In genomic region chrX:101332375-101333211, GRCm38 (mm10) we compare ENCODE assay signal across 7 mouse cellular contexts. TPM values are rescaled to one million over a fixed set of nuclear protein-coding genes. Genes with fewer than 3 reads are reported as not detected.
DNase-seq lines count a peak whose midpoint lies in the region; ATAC-seq lines count a peak whose summit lies in the region.

No protein-coding gene starts in this region.

- peak overlapping the region; percentile 72 for H3K27ac ChIP-seq in embryonic facial prominence, embryonic 11.5 days (replicated peaks; ENCODE audit: low read depth, low read length)
- peak overlapping the region; percentile 88 for H3K27ac ChIP-seq in limb, embryonic 10.5 days
- H3K27ac ChIP-seq in midbrain, embryonic 13.5 days = peak overlapping the region; percentile 93

- ATAC-seq in embryonic facial prominence, embryonic 11.5 days (replicated peaks; ENCODE audit: insufficient number of reproducible peaks, low FRiP score, low TSS enrichment, low read depth) = peak; percentile 97
- peak; percentile 97 for ATAC-seq in granulocyte monocyte progenitor cell, adult 5-6 weeks (replicated peaks; ENCODE audit: poor library complexity, severe bottlenecking)
- peak; percentile 98 for ATAC-seq in midbrain, embryonic 13.5 days

- DNase-seq in adrenal gland, postnatal 14 days = peak; percentile 89
- peak; percentile 91 for DNase-seq in embryonic facial prominence, embryonic 11.5 days (ENCODE audit: low spot score)
- peak; percentile 94 for DNase-seq in kidney, adult 11 months
- DNase-seq in limb, embryonic 10.5 days (ENCODE audit: low spot score) = peak; percentile 81
- peak; percentile 66 for DNase-seq in spleen, adult 12 weeks (ENCODE audit: low spot score)

- H3K4me1 ChIP-seq in embryonic facial prominence, embryonic 11.5 days (ENCODE audit: control insufficient read depth, insufficient read depth, low read length) = no peaks in the 10 kb centered on the region
- H3K4me1 ChIP-seq in limb, embryonic 10.5 days = peaks cover 5% of the 10 kb centered on the region
- H3K4me1 ChIP-seq in midbrain, embryonic 13.5 days (replicated peaks) = peaks cover 5% of the 10 kb centered on the region; the same call in 1 of the 2 replicates

- peak overlapping the region; percentile 24 for H3K4me3 ChIP-seq in embryonic facial prominence, embryonic 11.5 days (ENCODE audit: low read depth, low read length)
- H3K4me3 ChIP-seq in limb, embryonic 10.5 days = peak overlapping the region; percentile 48
- peak overlapping the region; percentile 36 for H3K4me3 ChIP-seq in midbrain, embryonic 13.5 days (replicated peaks)

- 13% methylated on average over 42 of the region's 49 CpGs for WGBS in embryonic facial prominence, embryonic 11.5 days
- WGBS in limb, embryonic 10.5 days = 12% methylated on average over 44 of the region's 49 CpGs
- 26% methylated on average over 33 of the region's 49 CpGs for WGBS in midbrain, embryonic 13.5 days

- no peaks in the 10 kb centered on the region for H3K9me3 ChIP-seq in embryonic facial prominence, embryonic 11.5 days (replicated peaks; ENCODE audit: control insufficient read depth, low read length)
- no peaks in the 10 kb centered on the region for H3K9me3 ChIP-seq in limb, embryonic 10.5 days (replicated peaks)
- no peaks in the 10 kb centered on the region for H3K9me3 ChIP-seq in midbrain, embryonic 13.5 days

- H3K36me3 ChIP-seq in embryonic facial prominence, embryonic 11.5 days (replicated peaks; ENCODE audit: control insufficient read depth, insufficient read depth, low read depth, low read length) = no peaks in the 10 kb centered on the region
- no peaks in the 10 kb centered on the region for H3K36me3 ChIP-seq in limb, embryonic 10.5 days
- no peaks in the 10 kb centered on the region for H3K36me3 ChIP-seq in midbrain, embryonic 13.5 days

- no peaks in the 10 kb centered on the region for H3K27me3 ChIP-seq in embryonic facial prominence, embryonic 11.5 days (ENCODE audit: control insufficient read depth, insufficient read depth, low read length)
- H3K27me3 ChIP-seq in limb, embryonic 10.5 days (ENCODE audit: low read depth, poor library complexity, severe bottlenecking) = peaks cover 65% of the 10 kb centered on the region
- no peaks in the 10 kb centered on the region for H3K27me3 ChIP-seq in midbrain, embryonic 13.5 days

- H3K4me2 ChIP-seq in embryonic facial prominence, embryonic 11.5 days (ENCODE audit: low read depth, low read length) = peak overlapping the region; percentile 41
- peak overlapping the region; percentile 51 for H3K4me2 ChIP-seq in midbrain, embryonic 13.5 days (replicated peaks)

- peak overlapping the region; percentile 43 for H3K9ac ChIP-seq in embryonic facial prominence, embryonic 11.5 days (replicated peaks; ENCODE audit: low read length)
- peak overlapping the region; percentile 51 for H3K9ac ChIP-seq in midbrain, embryonic 13.5 days (replicated peaks)

RNA-seq across cellular contexts. Expression of gene Nlgn3, which starts 33.6 kb away (rescaled TPM):
- 10.6 and 15.0 TPM in 2 replicates for total RNA-seq in adrenal gland, postnatal 14 days (2021)
- 14.2 and 15.6 TPM in 2 replicates for polyA plus RNA-seq in embryonic facial prominence, embryonic 11.5 days (2014; fragmentation: Nextera tagmentation; extraction: Ambion mirVana)
- not detected in 2 replicates for total RNA-seq in granulocyte monocyte progenitor cell, adult 5-6 weeks (2014; fragmentation: Nextera tagmentation)
- not detected in 2 replicates for total RNA-seq in granulocyte monocyte progenitor cell, adult 5-6 weeks (2017)
- polyA plus RNA-seq in limb, embryonic 10.5 days (2016; fragmentation: Nextera tagmentation; extraction: Ambion mirVana) = 1.6 and 7.8 TPM in 2 replicates
- polyA plus RNA-seq in midbrain, embryonic 13.5 days (2015; fragmentation: Nextera tagmentation; extraction: Ambion mirVana) = 55.1 and 56.6 TPM in 2 replicates

RNA-seq across cellular contexts. Expression of gene Gjb1, which starts 43.6 kb away (rescaled TPM):
- total RNA-seq in adrenal gland, postnatal 14 days (2021) = 2.7 and 72.8 TPM in 2 replicates
- 0.18 and 0.40 TPM in 2 replicates for polyA plus RNA-seq in embryonic facial prominence, embryonic 11.5 days (2014; fragmentation: Nextera tagmentation; extraction: Ambion mirVana)
- not detected in 2 replicates for total RNA-seq in granulocyte monocyte progenitor cell, adult 5-6 weeks (2014; fragmentation: Nextera tagmentation)
- total RNA-seq in granulocyte monocyte progenitor cell, adult 5-6 weeks (2017) = not detected in 2 replicates
- not detected in 2 replicates for polyA plus RNA-seq in limb, embryonic 10.5 days (2016; fragmentation: Nextera tagmentation; extraction: Ambion mirVana)
- polyA plus RNA-seq in midbrain, embryonic 13.5 days (2015; fragmentation: Nextera tagmentation; extraction: Ambion mirVana) = 0.47 and 0.48 TPM in 2 replicates

RNA-seq across cellular contexts. Expression of gene Med12, which starts 58.8 kb away (rescaled TPM):
- total RNA-seq in adrenal gland, postnatal 14 days (2021) = 41.4 and 56.3 TPM in 2 replicates
- 27.8 and 32.3 TPM in 2 replicates for polyA plus RNA-seq in embryonic facial prominence, embryonic 11.5 days (2014; fragmentation: Nextera tagmentation; extraction: Ambion mirVana)
- total RNA-seq in granulocyte monocyte progenitor cell, adult 5-6 weeks (2014; fragmentation: Nextera tagmentation) = 55.4 and 65.2 TPM in 2 replicates
- total RNA-seq in granulocyte monocyte progenitor cell, adult 5-6 weeks (2017) = 35.2 and 40.1 TPM in 2 replicates
- polyA plus RNA-seq in limb, embryonic 10.5 days (2016; fragmentation: Nextera tagmentation; extraction: Ambion mirVana) = 35.9 and 42.9 TPM in 2 replicates
- polyA plus RNA-seq in midbrain, embryonic 13.5 days (2015; fragmentation: Nextera tagmentation; extraction: Ambion mirVana) = 25.6 and 33.9 TPM in 2 replicates

Comparison
In these comparisons a context has a peak if more than half of its experiments do, and no peak if none do; other contexts are left out.
1. Peak in every context shown above with its lines: DNase-seq, ATAC-seq, H3K4me3 ChIP-seq and H3K27ac ChIP-seq.